Mouse (Mus musculus): Measurements from ENCODE around the gene Nodal.
A peak's percentile ranks its signal among the peaks of the same experiment; 100 is the strongest.

Nodal gene

GRCm38 (mm10) chr10:61417672-61418071, at the start of gene Nodal:
TSS of gene Nodal (plus strand) at chr10:61417972.
- DNase-seq, result no peak

DNA sequence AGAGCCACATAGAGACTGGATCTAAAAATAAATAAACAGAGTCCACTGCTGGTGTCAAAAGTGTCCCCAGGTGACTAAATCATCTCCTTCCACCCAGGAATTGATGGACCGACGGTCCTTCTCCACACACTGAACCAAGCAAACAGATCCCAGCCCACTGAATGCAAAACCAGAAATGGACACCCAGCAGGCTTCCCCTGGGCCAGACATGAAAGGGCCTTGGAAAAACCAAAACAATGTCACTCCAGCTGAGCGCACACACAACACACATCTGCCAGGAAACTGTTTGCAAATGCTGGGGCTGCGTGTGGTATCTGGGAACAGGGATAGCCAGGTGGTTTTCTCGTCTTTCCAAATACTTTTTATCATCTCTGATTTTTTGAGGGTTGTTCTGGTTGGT, 48.0 kb upstream of the Nodal start:
- no peak for DNase-seq

DNA sequence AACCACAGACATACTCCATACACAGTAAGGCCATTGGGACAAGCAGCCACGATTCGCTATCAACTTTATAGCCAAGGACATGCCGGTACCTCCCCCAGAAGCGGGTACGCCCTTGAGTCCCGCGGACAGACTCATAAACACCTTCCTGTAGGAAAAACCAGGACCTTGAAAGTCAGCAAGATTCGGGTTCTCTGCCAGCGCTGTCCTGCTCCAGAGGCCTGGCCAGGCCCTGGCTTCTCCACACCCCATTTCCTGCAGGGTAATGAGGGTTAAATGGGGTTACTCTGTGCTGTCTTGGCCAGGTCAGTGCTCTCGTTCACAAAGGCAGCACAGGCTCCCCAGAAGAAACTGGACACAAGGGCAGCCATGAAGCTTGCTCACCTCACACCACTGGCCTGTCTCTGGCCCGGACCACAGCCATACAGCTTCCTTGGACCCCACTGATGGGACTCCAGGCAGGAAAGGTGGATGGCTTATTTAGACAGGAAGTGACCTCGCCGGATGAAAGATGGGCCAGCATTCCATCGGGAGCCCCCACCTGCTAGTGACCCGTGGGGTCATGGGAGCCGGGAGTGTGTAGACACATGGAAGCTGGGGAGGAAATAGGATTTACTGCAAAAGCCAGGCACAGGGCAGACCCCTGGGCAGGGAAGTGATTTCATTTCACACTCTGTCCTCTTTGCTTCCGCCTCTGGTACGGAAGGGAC, 47.3 kb upstream of the Nodal start:
- no peak for DNase-seq

DNA sequence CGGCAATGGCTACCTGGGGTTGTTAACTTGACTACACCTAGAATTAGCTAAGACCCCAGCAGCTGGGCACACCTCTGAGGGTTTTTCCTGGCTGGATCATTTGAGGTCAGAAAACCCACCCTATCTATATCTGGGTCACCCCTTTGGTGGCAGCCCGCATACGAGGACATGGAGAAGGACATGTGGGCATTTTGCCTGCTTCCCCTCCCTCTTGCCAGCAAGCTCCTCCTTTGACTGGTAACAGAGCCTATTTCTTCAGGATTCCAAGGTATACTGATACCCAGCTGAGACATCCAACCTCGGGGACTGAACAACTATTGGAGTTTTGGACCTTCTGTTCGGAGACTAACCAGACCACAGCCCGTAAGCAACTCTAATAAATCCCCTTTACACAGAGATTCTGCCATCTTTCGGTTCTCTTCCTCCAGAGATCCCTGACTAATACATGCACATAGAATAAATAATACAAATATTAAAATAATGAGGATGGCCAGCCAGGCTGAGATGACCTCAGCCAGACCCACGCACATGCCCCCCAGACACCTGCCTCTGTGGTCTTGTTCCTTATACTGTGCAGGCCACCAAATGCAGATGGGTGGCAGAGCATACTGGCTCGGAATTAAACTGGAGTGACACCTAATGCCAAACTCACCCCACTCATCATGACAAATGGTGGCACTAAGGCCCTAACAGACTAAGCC, 45.7 kb upstream of the Nodal start:
- DNase-seq, result no peak

DNA sequence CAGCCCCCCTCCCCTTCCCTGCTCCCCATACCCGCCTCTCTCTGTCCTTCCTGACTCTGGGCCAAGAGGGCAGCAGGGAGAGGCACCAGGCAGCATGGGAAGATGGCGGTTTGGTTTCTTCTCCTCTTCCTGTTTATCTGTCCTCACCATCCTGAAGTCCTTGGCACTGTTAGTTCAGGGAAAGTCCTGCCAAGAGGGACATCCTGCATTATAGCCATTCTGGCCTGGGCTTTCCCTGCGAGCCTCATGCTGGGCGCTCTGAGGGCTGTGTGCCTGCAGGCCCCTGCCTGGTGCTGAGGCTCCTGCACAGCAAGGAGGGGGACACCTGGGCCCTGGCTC, 45.2 kb upstream of the Nodal start:
- peak; percentile 71 to 76 for DNase-seq

DNA sequence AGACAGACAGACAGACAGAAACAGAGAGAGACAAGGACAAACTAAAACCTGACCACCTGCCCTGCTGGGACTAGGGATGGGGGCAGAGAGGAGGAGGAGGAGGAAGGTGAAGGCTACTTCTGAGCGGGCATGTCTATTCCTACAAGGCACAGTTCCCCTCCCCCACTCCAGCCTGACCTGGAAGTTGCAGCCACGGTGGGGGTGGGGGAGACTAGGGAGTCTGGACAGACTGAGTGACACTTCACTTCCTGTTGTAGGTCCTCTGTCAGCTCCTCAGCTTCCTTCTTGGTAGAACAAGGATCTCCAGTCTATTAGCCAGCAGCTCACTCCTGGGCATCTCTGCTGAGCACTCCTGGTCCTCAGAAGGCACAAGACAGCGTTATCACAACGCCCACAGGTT, 43.7 kb upstream of the Nodal start:
- no peak for DNase-seq

- no peak for DNase-seq
These were observed 42.8 kb upstream of the Nodal start for GRCm38 (mm10) chr10:61374771-61375481.

GRCm38 (mm10) chr10:61378050-61378449, 39.7 kb upstream of the Nodal start:
- no peak for DNase-seq

- DNase-seq, result no peak
These were observed 39.1 kb upstream of the Nodal start for GRCm38 (mm10) chr10:61378698-61379097.

GRCm38 (mm10) chr10:61379340-61380040, 38.3 kb upstream of the Nodal start:
- no peak for DNase-seq

DNA sequence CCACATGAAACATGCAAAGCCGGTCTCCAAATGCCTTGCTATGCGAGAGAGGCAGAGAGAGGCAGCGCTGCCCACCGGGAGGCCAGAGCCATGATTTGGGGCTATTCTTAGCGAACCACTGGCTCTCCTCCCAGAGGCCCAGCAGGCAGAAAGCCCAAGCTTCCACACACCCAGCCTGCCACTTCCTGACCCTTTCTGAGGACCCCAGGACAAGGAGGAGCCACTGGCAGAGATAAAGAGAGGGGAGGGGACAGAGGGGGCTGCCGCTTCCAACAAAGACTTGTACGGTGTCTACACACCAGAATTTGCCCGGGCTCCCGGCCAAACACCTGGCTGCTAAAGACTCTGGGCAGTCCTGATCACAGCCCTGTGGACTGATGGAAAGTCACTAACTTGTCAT, 37.6 kb upstream of the Nodal start:
- no peak for DNase-seq

DNA sequence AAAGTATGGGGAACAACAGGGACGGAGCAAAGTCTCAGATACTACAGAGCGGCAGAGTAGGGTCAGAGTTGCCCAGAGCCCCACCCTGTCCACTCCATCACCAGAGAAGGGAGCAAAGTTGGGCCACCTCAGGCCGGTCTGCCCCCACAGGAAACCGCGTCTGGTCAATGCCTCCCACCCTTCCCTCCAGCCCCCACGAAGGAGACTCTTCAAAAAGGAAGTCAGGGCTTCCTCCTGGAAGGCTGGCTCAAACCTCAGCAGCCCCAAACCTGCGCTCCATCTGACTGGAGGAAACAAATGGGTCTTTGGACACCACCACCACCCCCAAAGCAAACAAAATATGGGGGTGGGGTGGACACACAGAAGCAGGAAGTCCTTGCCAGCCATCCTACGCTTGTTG, 35.9 kb upstream of the Nodal start:
- DNase-seq, result no peak

DNA sequence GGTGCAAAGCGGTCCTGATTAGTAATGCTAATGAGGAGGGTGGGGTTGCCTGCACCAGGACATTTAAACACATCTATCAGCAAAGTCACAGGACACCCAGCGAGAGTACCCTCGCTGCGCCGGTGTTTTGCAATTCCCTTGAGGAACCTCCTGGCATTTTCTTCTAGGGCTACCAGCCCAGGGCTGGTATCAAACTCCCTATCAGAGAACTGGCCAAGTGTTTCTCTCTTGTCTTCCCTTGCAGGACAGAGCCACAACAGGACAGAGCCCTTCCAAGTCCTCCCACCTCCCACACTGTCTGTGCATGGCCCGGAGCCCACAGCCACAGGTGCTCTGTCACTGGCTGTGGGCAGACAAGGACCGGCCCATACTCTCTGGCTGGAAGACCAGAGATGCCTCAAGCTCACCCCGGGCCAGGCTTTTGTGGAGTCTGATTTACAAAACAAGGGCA, 35.5 kb upstream of the Nodal start:
- DNase-seq, result peak; percentile 33 to 38

- DNase-seq, result peak; percentile 70 to 72
These were observed 34.6 kb upstream of the Nodal start, which contains the start of gene Pald1 for GRCm38 (mm10) chr10:61383021-61383714. TSS of gene Pald1 (minus strand) at chr10:61383530.

- no peak for DNase-seq
These were observed 34.1 kb upstream of the Nodal start for GRCm38 (mm10) chr10:61383715-61384047.

DNA sequence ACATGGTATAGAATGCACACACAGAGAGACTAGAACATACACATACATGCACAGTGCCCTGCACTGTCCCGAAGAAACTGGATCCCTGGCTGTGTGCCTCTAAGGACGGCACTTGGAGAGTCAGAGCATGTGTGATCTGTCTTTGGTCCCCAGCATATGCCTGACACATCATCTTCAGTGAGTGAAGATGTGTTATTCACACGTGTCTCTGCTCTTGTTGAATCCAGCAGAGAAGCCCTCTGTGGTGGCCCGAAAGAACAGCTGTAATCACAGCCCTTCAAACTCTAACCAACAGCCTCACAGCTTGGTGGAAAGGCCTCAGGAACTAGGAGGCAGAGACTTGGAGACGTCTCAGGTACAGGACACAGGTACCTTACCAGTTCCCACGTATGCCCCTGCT, 32.6 kb upstream of the Nodal start:
- no peak for DNase-seq

GRCm38 (mm10) chr10:61386284-61386683, 31.5 kb upstream of the Nodal start:
- DNase-seq, result no peak

DNA sequence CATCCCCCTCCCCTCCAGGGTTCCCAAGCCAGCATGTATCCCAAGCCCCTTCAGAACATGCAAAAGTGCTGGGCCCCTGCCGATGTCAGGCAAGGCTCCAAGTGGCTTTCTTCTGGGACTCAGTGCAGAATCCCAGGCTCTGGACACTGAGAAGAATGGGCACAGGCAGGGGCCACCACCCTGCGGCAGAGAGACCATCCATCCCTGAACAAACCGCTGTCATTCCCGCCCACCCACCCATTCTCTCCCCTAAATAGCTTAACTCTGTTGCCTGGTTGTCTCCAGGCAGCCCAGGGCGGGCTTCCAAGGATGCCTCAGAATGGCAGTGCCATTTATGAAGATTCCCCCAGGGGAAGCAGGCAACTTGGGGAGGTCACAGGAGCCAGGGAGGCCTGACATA, 28.8 kb upstream of the Nodal start:
- no peak for DNase-seq

DNA sequence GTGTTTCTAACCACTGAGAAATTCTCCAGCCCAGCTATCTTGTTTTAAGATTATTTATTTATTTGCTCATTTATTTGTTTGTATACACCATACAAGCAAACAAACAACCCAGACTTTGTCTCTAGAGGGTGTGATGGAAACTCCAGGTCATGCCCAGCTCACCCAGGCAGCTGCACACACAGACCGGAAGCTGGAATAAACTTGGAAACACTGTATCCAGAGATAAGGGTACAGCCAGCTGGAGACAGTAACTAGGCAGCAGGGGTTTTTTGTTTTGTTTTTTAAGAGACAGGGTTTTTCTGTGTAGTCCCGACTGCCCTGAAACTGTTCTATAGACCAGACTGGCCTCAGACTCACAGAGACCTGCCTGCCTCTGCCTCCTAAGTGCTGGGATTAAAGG, 27.6 kb upstream of the Nodal start:
- DNase-seq, result no peak

DNA sequence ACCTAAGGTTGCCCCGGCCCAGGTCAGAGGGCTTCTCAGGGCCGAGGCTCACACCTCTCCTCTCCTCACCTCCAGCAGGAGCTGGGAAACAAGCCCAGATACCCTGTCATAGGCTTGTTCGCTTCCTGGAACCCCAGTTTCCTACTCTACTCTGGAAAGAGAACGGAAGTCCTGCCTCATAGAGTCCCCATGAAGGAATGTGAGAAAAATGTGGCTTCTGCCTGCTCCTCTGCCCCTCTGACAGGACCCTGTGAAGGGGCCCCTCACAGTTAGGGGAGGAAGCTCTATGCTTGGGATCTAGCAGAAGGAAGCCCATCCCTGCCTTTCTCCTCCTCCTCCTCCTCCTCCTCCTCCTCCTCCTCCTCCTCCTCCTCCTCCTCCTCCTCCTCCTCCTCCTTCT, 25.2 kb upstream of the Nodal start:
- no peak for DNase-seq

DNA sequence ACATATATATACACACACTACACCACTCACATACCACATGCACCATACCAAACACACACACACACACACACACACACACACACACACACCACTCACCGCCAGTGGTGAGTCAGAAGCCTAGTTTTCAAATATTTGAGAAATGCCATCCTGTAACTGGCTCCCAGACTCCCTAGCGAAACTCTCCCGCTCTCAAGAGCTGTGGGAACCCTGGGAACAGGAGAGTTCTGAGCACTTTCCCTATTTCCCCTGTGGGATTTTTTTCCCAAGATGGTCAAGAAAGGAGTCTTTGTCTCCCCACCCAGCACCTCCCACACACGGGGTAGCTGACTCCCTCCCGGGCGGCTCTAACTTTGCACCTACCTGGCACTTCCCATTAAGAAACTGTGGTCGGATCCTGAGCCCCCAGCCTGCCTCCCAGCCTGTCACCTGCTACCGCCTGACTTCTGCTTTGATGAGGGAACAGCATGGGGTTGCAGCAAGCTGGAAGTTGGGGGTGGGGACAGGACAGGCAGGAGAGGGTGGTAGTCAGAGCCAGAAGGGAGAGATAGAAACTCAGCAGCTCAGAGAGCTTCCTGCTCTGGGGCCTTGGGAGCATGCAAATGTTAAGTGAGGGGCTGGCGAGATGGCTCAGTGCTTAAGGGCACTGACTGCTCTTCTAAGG, 23.2 kb upstream of the Nodal start:
- DNase-seq, result no peak

- no peak for DNase-seq
These were observed 19.6 kb upstream of the Nodal start for GRCm38 (mm10) chr10:61398125-61398524.

Measured in cerebellum, adult 18-20 months (tissue).